In genomic region chr2:72871836-72872235, GRCm38 (mm10) we compare ENCODE assay signal across 9 mouse cellular contexts.
DNase-seq lines count a peak whose midpoint lies in the region; ATAC-seq and TF ChIP-seq lines count a peak whose summit lies in the region.
"Had no signal": no experiment of that assay in that cellular context is flagged by ENCODE, and none has a peak within 500 bp of the region (broad histone marks: within the 10 kb centered on the region; RNA-seq: fewer than 3 reads in every experiment).

No protein-coding gene starts in this region.

- H3K36me3 ChIP-seq in lung, postnatal 0 days (ENCODE audit: insufficient read depth, low read length), result no peaks in the 10 kb centered on the region
- H3K36me3 ChIP-seq in midbrain, embryonic 14.5 days (ENCODE audit: control insufficient read depth, insufficient read depth, low read length), result no peaks in the 10 kb centered on the region
- H3K36me3 ChIP-seq: embryonic facial prominence, embryonic 13.5 days had no signal

- no peak for TF ChIP-seq CTCF in lung, postnatal 0 days (IDR thresholded peaks at IDR 0.05)

- no peak overlapping the region for H3K4me2 ChIP-seq in lung, postnatal 0 days (replicated peaks; ENCODE audit: low read depth, low read length)
- H3K4me2 ChIP-seq in midbrain, embryonic 14.5 days (ENCODE audit: low read length), result no peak overlapping the region
- H3K4me2 ChIP-seq: embryonic facial prominence, embryonic 13.5 days had no signal

- no peak overlapping the region for H3K9ac ChIP-seq in lung, postnatal 0 days (replicated peaks; ENCODE audit: low read depth)
- no peak overlapping the region for H3K9ac ChIP-seq in midbrain, embryonic 14.5 days (replicated peaks; ENCODE audit: low read length)
- H3K9ac ChIP-seq: embryonic facial prominence, embryonic 13.5 days had no signal

- H3K4me3 ChIP-seq in lung, postnatal 0 days (ENCODE audit: low read depth, low read length), result no peak overlapping the region
- no peak overlapping the region for H3K4me3 ChIP-seq in midbrain, embryonic 14.5 days (replicated peaks; ENCODE audit: low read depth, low read length)
- H3K4me3 ChIP-seq: embryonic facial prominence, embryonic 13.5 days had no signal

- H3K4me1 ChIP-seq in lung, postnatal 0 days (ENCODE audit: insufficient read depth, low read depth, low read length), result no peaks in the 10 kb centered on the region
- no peaks in the 10 kb centered on the region for H3K4me1 ChIP-seq in midbrain, embryonic 14.5 days (ENCODE audit: control insufficient read depth, insufficient read depth, low read length)
- H3K4me1 ChIP-seq: embryonic facial prominence, embryonic 13.5 days had no signal

- no peaks in the 10 kb centered on the region for H3K9me3 ChIP-seq in lung, postnatal 0 days (ENCODE audit: low read length)
- H3K9me3 ChIP-seq in midbrain, embryonic 14.5 days (ENCODE audit: control insufficient read depth, low read length), result no peaks in the 10 kb centered on the region

- no peak overlapping the region for H3K27ac ChIP-seq in lung, postnatal 0 days (ENCODE audit: low read length)
- H3K27ac ChIP-seq in midbrain, embryonic 14.5 days (replicated peaks; ENCODE audit: low read depth, low read length), result no peak overlapping the region
- H3K27ac ChIP-seq: embryonic facial prominence, embryonic 13.5 days had no signal

- WGBS in lung, postnatal 0 days, result 76% methylated on average over 5 of the region's 5 CpGs
- 88% methylated on average over 5 of the region's 5 CpGs for WGBS in midbrain, embryonic 14.5 days

- no peak for ATAC-seq in lung, postnatal 0 days
- no peak for ATAC-seq in midbrain, embryonic 14.5 days (ENCODE audit: low FRiP score, low TSS enrichment)
- ATAC-seq: inflammation-experienced regulatory T-cells, adult 6 months had no signal

- TF ChIP-seq EP300 in lung, postnatal 0 days (IDR thresholded peaks at IDR 0.05), result no peak

- no peaks in the 10 kb centered on the region for H3K27me3 ChIP-seq in lung, postnatal 0 days (replicated peaks; ENCODE audit: insufficient read depth, low read length)
- no peaks in the 10 kb centered on the region for H3K27me3 ChIP-seq in midbrain, embryonic 14.5 days (ENCODE audit: control insufficient read depth, insufficient read depth, low read length)
- H3K27me3 ChIP-seq: embryonic facial prominence, embryonic 13.5 days had no signal

- peak; percentile 69 for DNase-seq in lung, postnatal 10 days
- no peak for DNase-seq in lung, postnatal 0 days (ENCODE audit: low spot score)
- peak; percentile 5 for DNase-seq in cerebellum, adult 9-10 months
- peak; percentile 50 for DNase-seq in heart, postnatal 4 days
- DNase-seq in right cerebral cortex, postnatal 14 days, result peak; percentile 8
- no peak for DNase-seq in urinary bladder, postnatal 25 days (ENCODE audit: low spot score)
- no peak for DNase-seq in midbrain, embryonic 14.5 days

Comparison
In these comparisons a context has a peak if more than half of its experiments do, and no peak if none do; other contexts are left out.
1. DNase-seq: peak in lung, postnatal 10 days (single experiment), cerebellum, adult 9-10 months (single experiment), heart, postnatal 4 days (single experiment) and right cerebral cortex, postnatal 14 days (single experiment); none in lung, postnatal 0 days (single experiment), urinary bladder, postnatal 25 days (single experiment) and midbrain, embryonic 14.5 days (single experiment).